Mouse (Mus musculus) small intestine, adult 2 months (tissue): ENCODE measurements around the gene Ap2a2.
A peak's percentile ranks its signal among the peaks of the same experiment; 100 is the strongest.

Experiments
- CTCF ChIP-seq: fragments of 200-500 bp; IDR thresholded peaks from 2 replicates; pipeline ENCODE4 v1.5.1; 2012; ENCODE audit warnings: low read depth, mild to moderate bottlenecking, control low read depth, inconsistent platforms, low read length, moderate library complexity, mixed read lengths; ENCODE audit not compliant: insufficient replicate concordance, insufficient read length; ENCODE audit errors: extremely low read depth
- POLR2A ChIP-seq: fragments of 200-500 bp; IDR thresholded peaks from 2 replicates; pipeline ENCODE4 v1.6.1; 2012; ENCODE audit warnings: low read depth, mild to moderate bottlenecking, control low read depth, inconsistent platforms, low read length, moderate library complexity

DNA sequence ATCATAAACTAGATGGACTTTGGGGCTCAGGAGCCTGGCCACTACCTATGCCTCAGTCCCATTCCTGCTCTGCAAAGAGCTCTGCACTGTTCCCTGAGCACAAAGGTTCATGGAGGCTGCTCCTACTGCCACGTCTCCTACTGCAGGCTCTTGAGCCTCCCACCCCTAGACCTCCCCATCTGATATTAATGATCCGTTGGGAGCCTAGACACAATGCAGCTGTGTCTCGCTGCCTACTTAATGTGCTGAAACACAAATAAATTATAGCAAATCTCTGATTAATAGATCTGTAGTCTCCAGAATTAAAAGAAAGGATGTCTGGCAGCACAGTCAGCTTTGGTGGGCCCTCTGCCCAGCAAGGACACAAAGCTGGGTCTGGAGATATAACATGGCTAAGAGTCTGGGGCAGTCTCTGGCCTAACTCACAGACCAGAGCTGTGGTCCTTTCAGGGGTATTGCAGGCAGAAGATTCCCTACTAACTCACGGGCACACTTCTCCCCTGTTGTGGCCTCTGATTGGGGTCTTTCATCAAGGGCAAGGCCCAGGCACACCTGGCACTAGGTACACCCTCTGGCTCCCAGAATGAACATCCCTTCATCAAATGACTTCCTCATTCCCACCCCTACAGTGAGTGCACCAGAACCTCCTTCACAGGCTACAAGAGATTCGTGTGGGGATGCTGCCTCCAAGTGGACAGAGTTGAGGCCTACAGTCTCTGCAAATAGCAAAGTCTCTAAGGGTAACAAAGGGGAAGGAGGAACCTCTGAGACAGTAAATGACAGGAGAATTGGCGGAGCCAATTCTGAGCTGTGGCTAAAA lies 37.0 kb upstream of the Ap2a2 start:
- peak; percentile 73; the same call in 1 of the 2 replicates for TF ChIP-seq CTCF
- no peak; the same call in 1 of the 2 replicates for TF ChIP-seq POLR2A
